1 mouse cellular context compared by ENCODE assay signal in the genomic region with DNA sequence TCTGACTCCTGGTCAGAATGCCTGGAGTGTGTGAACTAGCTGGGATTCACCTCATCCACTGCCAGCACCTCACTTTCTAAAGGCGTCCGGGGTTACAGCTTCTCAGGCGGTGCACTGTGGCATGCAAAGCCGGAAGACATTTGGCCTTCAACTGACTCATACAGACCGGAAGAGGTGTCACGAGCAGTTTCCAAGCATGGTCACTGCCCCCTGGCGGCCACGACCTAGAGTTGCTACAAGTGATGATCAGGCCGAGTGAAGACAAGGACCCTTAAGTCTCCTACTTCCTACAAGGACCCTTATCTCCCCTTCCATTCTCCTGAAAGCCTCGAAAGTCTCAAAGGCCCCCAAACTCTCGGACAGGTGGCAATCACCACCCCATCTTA.
TF ChIP-seq lines count a peak whose summit lies in the region.

No protein-coding gene starts in this region.

TF ChIP-seq in CH12.LX, 34 proteins besides CTCF, POLR2A, EP300 and RAD21:
- TF ChIP-seq ZMIZ1 (IDR thresholded peaks at IDR 0.05; ENCODE audit: low read depth, low read length) (no peak), MYC (IDR thresholded peaks at IDR 0.05; ENCODE audit: low read depth, low read length) (peak; percentile 78; the same call in 1 of the 2 replicates), GABPA (IDR thresholded peaks at IDR 0.05; ENCODE audit: insufficient replicate concordance, low read depth, low read length) (no peak), TCF12 (IDR thresholded peaks at IDR 0.05; ENCODE audit: low read depth, low read length) (peak; percentile 68), ZC3H11A (IDR thresholded peaks at IDR 0.05; ENCODE audit: low read depth, low read length) (no peak), POLR2AphosphoS2 (IDR thresholded peaks at IDR 0.05; ENCODE audit: low read depth, low read length) (no peak), MXI1 (IDR thresholded peaks at IDR 0.05; ENCODE audit: low read depth, low read length) (peak; percentile 82; the same call in 1 of the 2 replicates), E2F4 (IDR thresholded peaks at IDR 0.05; ENCODE audit: insufficient replicate concordance, low read depth, low read length) (no peak), HCFC1 (IDR thresholded peaks at IDR 0.05; ENCODE audit: low read depth, low read length) (peak; percentile 74), MAX (IDR thresholded peaks at IDR 0.05; ENCODE audit: low read length) (peak; percentile 70), JUN (IDR thresholded peaks at IDR 0.05; ENCODE audit: insufficient read depth, low read depth, low read length) (0 out of 2 replicates have a peak, but pooled peaks have one; percentile 39), NELFE (IDR thresholded peaks at IDR 0.05; ENCODE audit: low read depth, low read length) (peak; percentile 69), ELF1 (IDR thresholded peaks at IDR 0.05; ENCODE audit: low read depth, low read length) (peak; percentile 94), TBP (conservative IDR thresholded peaks at IDR 0.05; ENCODE audit: low read depth, low read length) (peak; percentile 87), IRF4 (IDR thresholded peaks at IDR 0.05; ENCODE audit: low read depth, low read length) (peak; percentile 45; the same call in 1 of the 2 replicates), JUND (conservative IDR thresholded peaks at IDR 0.05; ENCODE audit: low read depth, low read length) (peak; percentile 53; the same call in 1 of the 2 replicates), SMC3 (IDR thresholded peaks at IDR 0.05; ENCODE audit: low read depth, low read length) (peak; percentile 57), ETS1 (conservative IDR thresholded peaks at IDR 0.05; ENCODE audit: low read depth, low read length) (0 out of 2 replicates have a peak, but pooled peaks have one; percentile 34), BHLHE40 (IDR thresholded peaks at IDR 0.05; ENCODE audit: low read depth, low read length) (peak; percentile 93), CHD2 (IDR thresholded peaks at IDR 0.05; ENCODE audit: low read length) (no peak), KAT2A (IDR thresholded peaks at IDR 0.05; ENCODE audit: insufficient replicate concordance, low read length) (no peak), ZKSCAN1 (IDR thresholded peaks at IDR 0.05; ENCODE audit: borderline replicate concordance, low read depth, low read length) (no peak)
